Mouse (Mus musculus) G1E (cell line): ENCODE results near the gene Mtf1.

Experiments used
- CTCF ChIP-seq: IDR thresholded peaks from 2 replicates; pipeline ENCODE4 v1.5.1; 2012; ENCODE audit warnings: low read depth, low read length, inconsistent platforms, mixed read lengths
- GATA2 ChIP-seq: IDR thresholded peaks from 2 replicates; pipeline ENCODE4 v1.6.1; 2012; ENCODE audit warnings: low read depth, low read length, inconsistent platforms, borderline replicate concordance

DNA sequence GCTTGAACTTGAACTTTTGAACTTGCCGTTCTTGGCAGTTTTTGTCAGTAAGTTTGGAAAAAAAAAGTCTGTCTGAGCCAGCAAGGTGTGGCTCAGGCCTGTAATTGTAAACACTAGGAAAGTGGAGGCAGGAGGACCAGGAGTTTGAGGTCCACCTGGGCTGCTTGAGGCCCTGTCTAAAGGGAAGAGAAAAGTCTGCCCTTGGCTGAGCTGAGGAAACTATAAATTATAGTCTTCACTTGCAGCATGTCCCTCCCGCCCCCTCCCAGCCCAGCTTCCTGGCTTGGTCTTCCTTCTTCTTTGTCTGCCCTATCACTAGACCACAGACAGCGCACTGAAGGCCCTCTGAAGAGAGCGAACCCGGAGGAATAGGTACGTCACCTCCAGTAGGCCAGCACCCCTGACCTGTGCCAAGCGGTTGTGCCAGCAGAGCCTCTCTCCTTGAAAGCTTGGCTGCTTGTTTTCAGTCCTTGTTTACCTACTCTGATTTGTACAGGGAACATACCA, 42.5 kb upstream of the Mtf1 start:
- TF ChIP-seq CTCF (no peak), GATA2 (no peak)
